ENCODE assay signal across 8 mouse cellular contexts in genomic region chr10:128731002-128731433, GRCm38 (mm10). TPM values are rescaled to one million over a fixed set of nuclear protein-coding genes. Genes with fewer than 3 reads are reported as not detected.
DNase-seq lines count a peak whose midpoint lies in the region; ATAC-seq lines count a peak whose summit lies in the region.

No protein-coding gene starts in this region.

- no peaks in the 10 kb centered on the region for H3K4me1 ChIP-seq in hindbrain, embryonic 11.5 days (replicated peaks; ENCODE audit: control insufficient read depth, insufficient read depth, low read length)

- H3K9ac ChIP-seq in hindbrain, embryonic 11.5 days (ENCODE audit: low read depth, low read length), result no peak overlapping the region

- peak; percentile 68 for ATAC-seq in hindbrain, embryonic 11.5 days (ENCODE audit: low FRiP score)
- peak; percentile 89 for ATAC-seq in megakaryocyte, adult 5-6 weeks (ENCODE audit: poor library complexity, severe bottlenecking)

- no peak overlapping the region for H3K4me3 ChIP-seq in hindbrain, embryonic 11.5 days (ENCODE audit: low read depth, low read length)

- peak; percentile 51 for DNase-seq in T-cell, adult 2 months (ENCODE audit: low spot score)
- peak; percentile 83 to 91 for DNase-seq in cerebellum, postnatal 14 days
- peak; percentile 39 to 43 for DNase-seq in frontal cortex, postnatal 25 days (ENCODE audit: low spot score in 2 of 2)
- peak; percentile 79 for DNase-seq in hindbrain, embryonic 11.5 days (ENCODE audit: low spot score)
- peak; percentile 36 to 81 for DNase-seq in layer of hippocampus, postnatal 25 days (ENCODE audit: extremely low spot score in 1 of 2, low spot score in 1 of 2)
- DNase-seq in right cerebral cortex, adult 18-20 months, result peak; percentile 46
- DNase-seq in urinary bladder, postnatal 25 days (ENCODE audit: low spot score), result peak; percentile 66

- H3K36me3 ChIP-seq in hindbrain, embryonic 11.5 days (ENCODE audit: control insufficient read depth, insufficient read depth, low read length), result no peaks in the 10 kb centered on the region

- no peaks in the 10 kb centered on the region; the same call in 1 of the 2 replicates for H3K27me3 ChIP-seq in hindbrain, embryonic 11.5 days (ENCODE audit: control insufficient read depth, insufficient read depth, low read length)

- H3K27ac ChIP-seq in hindbrain, embryonic 11.5 days (ENCODE audit: low read depth, low read length), result no peak overlapping the region

- 26% methylated on average over 10 of the region's 10 CpGs for WGBS in hindbrain, embryonic 11.5 days

- H3K4me2 ChIP-seq in hindbrain, embryonic 11.5 days (replicated peaks; ENCODE audit: low read depth, low read length), result no peak overlapping the region

- H3K9me3 ChIP-seq in hindbrain, embryonic 11.5 days (ENCODE audit: control insufficient read depth, low read length), result no peaks in the 10 kb centered on the region

RNA-seq across cellular contexts. Expression of gene Dgka, which starts 13.6 kb away (rescaled TPM):
- polyA plus RNA-seq in hindbrain, embryonic 11.5 days (2014; fragmentation: Nextera tagmentation; extraction: Ambion mirVana), result 5.0 and 6.2 TPM in 2 replicates
- 1 to 10 TPM; 9.3 to 9.8 TPM for total RNA-seq in layer of hippocampus, postnatal 25 days (2021)
- total RNA-seq in megakaryocyte, adult 5-6 weeks (2015), result 35.0 and 37.6 TPM in 2 replicates
- 31.5 and 32.6 TPM in 2 replicates for total RNA-seq in megakaryocyte, adult 5-6 weeks (2017)

RNA-seq across cellular contexts. Expression of gene Pym1, which starts 16.7 kb away (rescaled TPM):
- 44.5 and 48.3 TPM in 2 replicates for polyA plus RNA-seq in hindbrain, embryonic 11.5 days (2014; fragmentation: Nextera tagmentation; extraction: Ambion mirVana)
- 10 to 100 TPM; 25.1 to 26.3 TPM for total RNA-seq in layer of hippocampus, postnatal 25 days (2021)
- 22.0 and 25.0 TPM in 2 replicates for total RNA-seq in megakaryocyte, adult 5-6 weeks (2015)
- total RNA-seq in megakaryocyte, adult 5-6 weeks (2017), result 37.1 and 43.4 TPM in 2 replicates

RNA-seq across cellular contexts. Expression of gene Cdk2, which starts 26.2 kb away (rescaled TPM):
- 75.2 and 86.5 TPM in 2 replicates for polyA plus RNA-seq in hindbrain, embryonic 11.5 days (2014; fragmentation: Nextera tagmentation; extraction: Ambion mirVana)
- total RNA-seq in layer of hippocampus, postnatal 25 days (2021), result 1 to 10 TPM; 2.7 to 4.0 TPM
- total RNA-seq in megakaryocyte, adult 5-6 weeks (2015), result 85.3 and 89.5 TPM in 2 replicates
- total RNA-seq in megakaryocyte, adult 5-6 weeks (2017), result 63.4 and 70.7 TPM in 2 replicates

RNA-seq across cellular contexts. Expression of gene Pmel, which starts 27.0 kb away (rescaled TPM):
- polyA plus RNA-seq in hindbrain, embryonic 11.5 days (2014; fragmentation: Nextera tagmentation; extraction: Ambion mirVana), result 4.5 and 5.8 TPM in 2 replicates
- total RNA-seq in layer of hippocampus, postnatal 25 days (2021), result under 1 TPM; 0.49 to 0.62 TPM
- 0.16 and 0.57 TPM in 2 replicates for total RNA-seq in megakaryocyte, adult 5-6 weeks (2015)
- total RNA-seq in megakaryocyte, adult 5-6 weeks (2017), result 0.07 and 0.73 TPM in 2 replicates

RNA-seq across cellular contexts. Expression of gene Rab5b, which starts 35.0 kb away (rescaled TPM):
- polyA plus RNA-seq in hindbrain, embryonic 11.5 days (2014; fragmentation: Nextera tagmentation; extraction: Ambion mirVana), result 76.0 and 83.0 TPM in 2 replicates
- 100 to 1,000 TPM; 130 to 136 TPM for total RNA-seq in layer of hippocampus, postnatal 25 days (2021)
- 62.8 and 64.7 TPM in 2 replicates for total RNA-seq in megakaryocyte, adult 5-6 weeks (2015)
- total RNA-seq in megakaryocyte, adult 5-6 weeks (2017), result 77.1 and 84.0 TPM in 2 replicates

Comparison
In these comparisons a context has a peak if more than half of its experiments do, and no peak if none do; other contexts are left out.
1. RNA of gene Cdk2, which starts 26.2 kb away (total RNA-seq): 63.4 to 89.5 TPM in megakaryocyte, adult 5-6 weeks; 2.7 to 4.0 TPM in layer of hippocampus, postnatal 25 days; every median in the first group is over 10 times any median in the second.
2. Peak in every context shown above with its lines, with median percentiles within 50 percentile points of each other: DNase-seq.